Mouse (Mus musculus): ENCODE measurements around the gene Vps13d. TPM values are rescaled to one million over a fixed set of nuclear protein-coding genes. Genes with fewer than 3 reads are reported as not detected.

Gene Vps13d
- total and polyA plus RNA-seq, 3 experiments = 13.3 to 56.2 (median 49.7) TPM

GRCm38 (mm10) chr4:145079324-145079723 is 115.5 kb downstream of the Vps13d start:
- no peak for DNase-seq

GRCm38 (mm10) chr4:145074276-145074675 is 120.5 kb downstream of the Vps13d start:
- no peak for DNase-seq

GRCm38 (mm10) chr4:145073728-145074127 is 121.1 kb downstream of the Vps13d start:
- no peak for DNase-seq

- no peak for DNase-seq
Measured at GRCm38 (mm10) chr4:145071942-145072341, 122.9 kb downstream of the Vps13d start.

GRCm38 (mm10) chr4:145067019-145067680 is 127.7 kb downstream of the Vps13d start:
- no peak for DNase-seq

GRCm38 (mm10) chr4:145066336-145067018 is 128.3 kb downstream of the Vps13d start:
- peak; percentile 59 for DNase-seq

GRCm38 (mm10) chr4:145058749-145059442 is 135.9 kb downstream of the Vps13d start:
- DNase-seq = no peak

GRCm38 (mm10) chr4:145056346-145056745 is 138.5 kb downstream of the Vps13d start:
- DNase-seq = no peak

GRCm38 (mm10) chr4:145055792-145056191 is 139.0 kb downstream of the Vps13d start:
- no peak for DNase-seq

- no peak for DNase-seq
Measured at GRCm38 (mm10) chr4:145054369-145054768, 140.4 kb downstream of the Vps13d start.

GRCm38 (mm10) chr4:145052697-145053096 is 142.1 kb downstream of the Vps13d start:
- DNase-seq = no peak

GRCm38 (mm10) chr4:145052282-145052681 is 142.5 kb downstream of the Vps13d start:
- no peak for DNase-seq

- DNase-seq = no peak
Measured at GRCm38 (mm10) chr4:145051209-145051969, 143.4 kb downstream of the Vps13d start.

GRCm38 (mm10) chr4:145050518-145051208 is 144.1 kb downstream of the Vps13d start:
- no peak for DNase-seq

GRCm38 (mm10) chr4:145047964-145048363 is 146.8 kb downstream of the Vps13d start:
- no peak for DNase-seq

- DNase-seq = no peak
Measured at GRCm38 (mm10) chr4:145046032-145046401, 148.8 kb downstream of the Vps13d start.

- no peak for DNase-seq
Measured at GRCm38 (mm10) chr4:145045312-145046031, 149.3 kb downstream of the Vps13d start.

- peak; percentile 41 for DNase-seq
Measured at GRCm38 (mm10) chr4:145041223-145041870, 153.5 kb downstream of the Vps13d start.

GRCm38 (mm10) chr4:145037631-145038416 is 157.0 kb downstream of the Vps13d start:
- no peak for DNase-seq

GRCm38 (mm10) chr4:145037006-145037405 is 157.8 kb downstream of the Vps13d start:
- DNase-seq = peak; percentile 72
